Mouse (Mus musculus) induced T-regulatory cell, adult 2 months (primary cell): ENCODE measurements around the gene Zfp235.

Experiments
- DNase-seq: peaks from one replicate; pipeline ENCODE4 v3.0.0-alpha.2; 2012; ENCODE audit warnings: low read depth

Gene Zfp235

GRCm38 (mm10) chr7:24133996-24134828 lies at the start of gene Zfp235:
Gene Zfp235 (plus strand): TSS chr7:24134169.
- peak; percentile 92 for DNase-seq

GRCm38 (mm10) chr7:24086871-24087270 lies 47.1 kb upstream of the Zfp235 start:
- DNase-seq: peak; percentile 31

- no peak for DNase-seq
Measured at GRCm38 (mm10) chr7:24087485-24088125, 46.4 kb upstream of the Zfp235 start.

- no peak for DNase-seq
Measured at GRCm38 (mm10) chr7:24104403-24104802, 29.6 kb upstream of the Zfp235 start.

GRCm38 (mm10) chr7:24105144-24105703 lies 28.7 kb upstream of the Zfp235 start:
- DNase-seq: no peak

- DNase-seq: no peak
Measured at GRCm38 (mm10) chr7:24110839-24111238, 23.1 kb upstream of the Zfp235 start.

GRCm38 (mm10) chr7:24111772-24112155 lies 22.2 kb upstream of the Zfp235 start:
- DNase-seq: no peak

- no peak for DNase-seq
Measured at GRCm38 (mm10) chr7:24112156-24112856, 21.7 kb upstream of the Zfp235 start, which contains the start of gene Zfp112. Gene Zfp112 (plus strand): TSS chr7:24112314.

- DNase-seq: peak; percentile 22
Measured at GRCm38 (mm10) chr7:24113001-24113400, 21.0 kb upstream of the Zfp235 start.

- DNase-seq: no peak
Measured at GRCm38 (mm10) chr7:24116655-24117054, 17.3 kb upstream of the Zfp235 start.

GRCm38 (mm10) chr7:24133425-24133995 lies 459 bp upstream of the Zfp235 start:
- no peak for DNase-seq

GRCm38 (mm10) chr7:24142566-24142965 lies 8.6 kb downstream of the Zfp235 start:
- DNase-seq: peak; percentile 18

- DNase-seq: peak; percentile 41
Measured at GRCm38 (mm10) chr7:24153272-24153671, 19.3 kb downstream of the Zfp235 start.

- no peak for DNase-seq
Measured at GRCm38 (mm10) chr7:24172191-24172590, 38.2 kb downstream of the Zfp235 start.

GRCm38 (mm10) chr7:24174618-24175336 lies 40.8 kb downstream of the Zfp235 start, which contains the start of gene Zfp114:
Gene Zfp114 (plus strand): TSS chr7:24175060.
- DNase-seq: peak; percentile 24

- no peak for DNase-seq
Measured at GRCm38 (mm10) chr7:24175337-24175711, 41.4 kb downstream of the Zfp235 start.

GRCm38 (mm10) chr7:24187611-24188010 lies 53.6 kb downstream of the Zfp235 start:
- no peak for DNase-seq

- DNase-seq: no peak
Measured at GRCm38 (mm10) chr7:24188901-24189570, 55.1 kb downstream of the Zfp235 start.

- no peak for DNase-seq
Measured at GRCm38 (mm10) chr7:24189571-24189944, 55.6 kb downstream of the Zfp235 start.

- DNase-seq: no peak
Measured at GRCm38 (mm10) chr7:24191361-24191760, 57.4 kb downstream of the Zfp235 start.
